Mouse (Mus musculus) left cerebral cortex, adult 8-10 months (tissue): Measurements from ENCODE around the gene Plpp1. TPM values are rescaled to one million over a fixed set of nuclear protein-coding genes. Genes with fewer than 3 reads are reported as not detected.

Experiments
- DNase-seq, 2 experiments: peaks; one replicate each; pipeline ENCODE4 v3.0.0; 2022; ENCODE audit warnings: low spot score in 2 of 2
- total RNA-seq, 4 experiments: library from RNA; stranded (reverse); gene quantifications; 2 replicates each; pipeline ENCODE4 v1.2.4; 2022

The Plpp1 gene
- 10 to 100 TPM; 28.5 to 32.2 (median 29.3) TPM for total RNA-seq

DNA sequence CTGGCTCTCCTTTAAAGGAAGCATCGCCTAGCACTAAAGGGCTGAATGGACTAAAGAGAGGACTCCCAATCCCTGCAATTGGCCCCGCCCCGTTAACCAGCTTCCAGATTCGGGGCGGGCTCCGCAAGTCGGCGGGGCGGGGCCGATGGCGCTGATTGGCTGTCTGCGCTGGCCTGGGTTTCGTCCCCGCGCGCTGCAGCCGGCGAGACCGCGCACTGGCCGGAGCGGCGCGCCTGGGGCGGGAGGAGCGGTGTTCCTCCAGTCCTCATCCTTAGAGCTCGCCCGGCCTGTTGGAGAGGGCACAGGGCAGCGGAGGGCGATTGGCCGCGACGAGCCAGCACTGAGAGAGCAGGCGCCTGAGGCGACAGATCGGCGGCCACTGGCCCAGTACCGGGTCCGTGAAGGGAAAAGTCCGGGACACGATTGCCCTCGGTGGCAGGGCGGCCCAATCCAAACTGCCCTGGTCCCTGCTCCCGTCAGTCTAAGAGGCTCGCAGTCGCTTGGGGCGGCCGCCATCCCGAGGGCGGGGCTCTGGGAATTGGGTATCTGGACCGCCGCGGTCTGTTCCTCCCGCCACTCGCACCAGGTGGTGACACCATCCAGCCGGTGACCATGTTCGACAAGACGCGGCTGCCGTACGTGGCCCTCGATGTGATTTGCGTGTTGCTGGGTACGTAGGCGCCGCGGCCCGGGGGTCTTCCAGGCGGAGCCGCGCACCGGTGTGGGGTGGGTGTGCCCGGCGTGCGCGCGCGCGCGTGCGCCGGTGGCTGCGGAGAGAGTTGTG is at the start of gene Plpp1:
Plpp1 (plus strand) TSS at position 196 of the 784 bp plus-strand sequence.
- peak; percentile 82 to 92 for DNase-seq

DNA sequence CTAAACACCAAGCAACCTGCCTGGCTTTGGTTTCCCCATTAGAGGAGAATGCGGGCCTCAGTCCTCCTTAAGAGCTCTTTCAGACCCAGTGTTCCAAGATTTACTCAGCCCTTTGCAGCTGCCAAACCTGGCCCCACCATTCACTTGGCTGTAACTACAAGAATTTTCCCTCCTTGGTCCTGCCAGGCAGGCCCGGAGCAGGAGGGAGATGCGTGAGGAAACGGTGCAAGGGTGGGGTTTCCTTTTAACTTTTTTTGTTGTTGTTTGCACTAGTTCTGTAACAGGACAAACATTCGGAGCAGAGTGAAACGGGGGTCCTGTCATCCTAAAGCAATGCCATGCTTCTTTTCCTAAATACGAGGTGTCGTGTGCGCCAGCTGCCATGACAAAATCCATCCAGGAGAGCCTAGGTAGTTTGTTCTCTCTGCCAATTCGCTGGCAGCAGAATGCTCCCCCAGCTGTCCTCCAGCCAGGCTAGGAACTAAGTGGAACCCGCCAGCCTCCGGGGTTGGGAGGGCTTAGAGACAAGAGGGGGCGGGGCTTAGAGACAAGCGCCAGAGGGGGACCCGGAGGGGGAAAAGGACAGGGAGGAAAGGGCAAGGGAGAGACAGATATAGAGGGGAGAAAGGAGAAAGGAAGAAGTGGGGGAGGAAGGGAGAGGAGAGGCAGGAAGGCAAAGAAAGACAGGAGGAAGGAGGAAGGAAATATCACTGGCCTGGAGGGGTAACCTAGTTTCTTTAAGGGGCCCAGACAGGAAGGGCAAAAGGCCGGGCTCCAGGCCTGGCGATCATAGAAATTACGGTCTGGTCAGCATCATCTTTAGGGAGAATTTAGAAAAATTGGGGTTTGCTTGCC is 48.9 kb upstream of the Plpp1 start:
- DNase-seq, result no peak

DNA sequence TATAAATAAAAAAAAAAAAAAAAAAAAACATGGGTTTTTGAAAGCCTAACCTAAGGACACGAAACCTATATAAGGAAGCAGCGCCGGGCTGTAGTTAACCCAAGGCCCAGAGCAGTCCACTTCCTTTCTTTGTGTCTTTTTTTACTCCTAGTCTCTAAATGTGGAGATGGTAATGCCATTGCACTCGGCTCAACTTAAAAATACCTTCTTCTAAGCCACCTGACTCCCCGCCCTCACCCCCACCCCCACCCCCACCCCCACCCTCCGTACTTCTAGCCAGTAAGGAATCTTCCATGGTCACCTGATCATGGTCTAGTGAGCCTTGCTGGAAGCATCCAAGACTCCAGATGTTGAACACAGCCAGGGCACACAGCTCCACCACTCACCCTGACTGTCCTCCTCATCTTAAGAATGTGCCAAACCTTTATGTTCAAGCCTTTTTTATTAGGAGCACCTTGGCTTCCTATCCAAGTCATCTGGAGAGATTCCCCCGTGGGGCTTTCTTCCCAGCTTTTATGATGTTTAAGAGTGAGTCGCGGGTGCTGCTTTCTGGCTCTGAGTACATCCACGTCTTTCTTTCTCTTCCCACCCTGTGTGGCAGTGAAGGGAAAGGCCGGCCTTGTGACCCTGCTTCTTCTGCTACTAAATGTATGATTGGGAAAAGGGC is 48.1 kb upstream of the Plpp1 start:
- no peak for DNase-seq

DNA sequence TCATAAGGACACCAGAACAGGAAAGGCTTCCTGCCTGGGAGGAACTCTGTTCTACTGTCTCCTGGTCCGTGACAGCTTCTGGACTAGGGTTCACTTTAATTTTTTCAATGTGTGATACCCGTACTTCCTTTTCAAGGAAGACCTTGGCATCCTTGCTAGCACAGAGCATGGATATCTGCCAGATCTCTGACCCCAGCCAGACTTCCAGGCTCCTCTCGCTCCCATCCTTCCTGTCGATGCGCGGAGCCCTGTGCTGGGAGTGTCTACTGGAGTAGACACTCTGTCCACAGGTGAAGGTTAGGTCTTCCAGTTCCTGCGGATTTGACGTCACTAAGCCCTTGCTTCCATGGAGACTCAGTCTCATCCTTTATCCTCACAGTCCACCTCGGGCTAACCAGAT is 47.1 kb upstream of the Plpp1 start:
- no peak for DNase-seq

DNA sequence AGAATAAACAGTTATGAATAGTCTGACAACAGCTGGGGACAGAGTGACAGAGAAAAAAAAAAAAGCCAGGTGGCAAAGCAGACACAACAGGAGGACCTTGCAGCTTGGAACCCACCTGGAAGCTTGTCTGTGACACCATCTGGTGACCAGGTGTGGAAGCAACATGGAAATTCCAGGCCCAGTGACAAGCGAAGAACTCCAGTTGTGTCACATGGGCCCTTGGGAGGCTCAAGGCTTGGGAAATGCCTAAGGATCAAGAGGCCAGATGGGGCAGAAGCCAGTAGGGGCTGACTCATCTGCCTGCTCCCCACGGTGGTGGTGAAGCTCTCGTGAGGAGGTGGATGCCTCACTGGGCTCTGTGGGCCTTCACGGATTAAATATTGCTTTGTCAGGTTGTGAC is 45.7 kb upstream of the Plpp1 start:
- DNase-seq, result no peak

DNA sequence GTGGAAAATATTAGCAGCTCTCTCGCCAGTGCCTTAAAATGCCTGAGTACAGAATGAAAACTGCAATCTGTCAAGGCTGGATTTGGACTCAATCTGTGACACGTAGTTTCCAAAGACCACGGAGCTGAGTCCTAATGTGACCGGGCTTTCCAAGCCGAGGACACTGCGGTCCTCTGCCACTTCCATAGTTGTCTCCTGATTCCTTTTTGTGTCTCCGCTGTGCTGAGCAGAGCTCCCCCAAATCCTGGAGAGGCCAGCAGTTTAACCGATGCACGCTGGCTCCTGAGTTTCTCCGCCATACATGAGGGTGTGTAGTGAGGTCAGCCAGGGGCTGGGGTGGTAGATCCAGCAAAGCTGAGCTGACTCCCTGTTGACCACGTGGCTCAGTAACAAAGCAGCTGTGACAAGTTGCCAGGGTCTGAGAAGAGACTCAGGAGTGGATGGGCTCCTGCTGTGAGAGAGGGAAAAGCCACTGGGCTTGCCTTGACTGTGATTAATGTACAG is 45.0 kb upstream of the Plpp1 start:
- no peak for DNase-seq

DNA sequence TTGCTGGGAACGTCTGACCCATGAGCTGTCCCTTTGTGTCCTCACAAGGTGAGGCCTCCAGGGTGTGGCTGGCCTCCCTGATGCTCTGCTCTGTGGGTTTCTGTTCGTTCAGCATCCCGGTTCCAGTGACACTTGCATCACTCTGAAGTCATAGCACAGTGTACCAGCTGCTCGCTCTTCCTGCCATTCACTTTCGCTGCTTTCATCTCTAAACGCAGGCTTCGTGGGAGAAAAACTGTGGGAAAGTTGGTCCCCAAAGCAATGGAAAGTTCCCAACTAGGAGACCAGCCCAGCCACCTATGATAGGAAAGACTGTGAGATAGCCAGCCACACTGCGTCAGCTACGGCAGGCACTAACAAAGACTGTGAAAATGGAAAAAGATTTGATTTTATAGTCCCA is 43.2 kb upstream of the Plpp1 start:
- no peak for DNase-seq

DNA sequence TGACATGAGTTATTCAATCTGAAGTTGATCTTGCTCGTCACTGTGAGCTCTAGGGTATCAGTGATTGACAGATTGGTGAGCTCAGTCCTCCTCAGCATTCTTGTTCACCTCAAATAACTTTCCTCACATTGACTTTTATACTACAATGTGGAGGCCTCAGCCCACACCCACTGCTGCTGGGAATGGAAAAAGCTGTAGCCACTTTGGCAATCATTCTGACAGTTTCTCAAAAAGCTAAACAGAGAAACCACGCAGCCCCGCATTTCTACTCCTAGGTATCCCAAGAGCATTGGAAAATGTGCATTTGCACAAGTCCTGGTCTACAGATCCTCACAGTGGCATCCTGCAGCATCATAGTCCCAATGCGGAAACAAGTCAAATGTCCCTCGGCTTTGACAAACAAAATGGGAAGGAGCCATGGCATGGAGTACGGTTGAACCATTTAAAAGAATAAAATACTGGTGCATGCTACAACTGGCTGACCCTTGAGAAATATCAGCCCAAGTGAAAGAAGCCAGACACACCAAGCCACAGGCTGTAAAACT is 42.0 kb upstream of the Plpp1 start:
- DNase-seq, result no peak

DNA sequence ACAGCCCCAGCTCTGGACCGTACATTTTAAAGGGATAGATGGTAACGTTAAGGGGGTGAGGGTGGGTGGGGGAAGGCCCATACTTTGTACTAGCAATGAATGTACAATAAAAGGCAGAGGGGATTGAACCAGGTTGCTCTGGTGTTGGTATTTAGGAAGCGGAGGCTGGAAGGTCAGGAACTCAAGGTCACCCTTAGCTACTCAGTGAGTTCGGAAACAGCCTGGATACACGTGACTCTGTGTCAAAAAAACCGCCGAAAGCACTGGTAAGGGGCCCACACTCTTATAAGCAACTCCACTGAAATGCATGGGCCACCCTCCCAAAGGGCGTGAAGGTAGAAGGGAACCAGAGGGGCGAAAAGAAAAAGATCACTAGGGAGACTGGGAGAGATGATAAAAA is 41.2 kb upstream of the Plpp1 start:
- DNase-seq, result no peak

DNA sequence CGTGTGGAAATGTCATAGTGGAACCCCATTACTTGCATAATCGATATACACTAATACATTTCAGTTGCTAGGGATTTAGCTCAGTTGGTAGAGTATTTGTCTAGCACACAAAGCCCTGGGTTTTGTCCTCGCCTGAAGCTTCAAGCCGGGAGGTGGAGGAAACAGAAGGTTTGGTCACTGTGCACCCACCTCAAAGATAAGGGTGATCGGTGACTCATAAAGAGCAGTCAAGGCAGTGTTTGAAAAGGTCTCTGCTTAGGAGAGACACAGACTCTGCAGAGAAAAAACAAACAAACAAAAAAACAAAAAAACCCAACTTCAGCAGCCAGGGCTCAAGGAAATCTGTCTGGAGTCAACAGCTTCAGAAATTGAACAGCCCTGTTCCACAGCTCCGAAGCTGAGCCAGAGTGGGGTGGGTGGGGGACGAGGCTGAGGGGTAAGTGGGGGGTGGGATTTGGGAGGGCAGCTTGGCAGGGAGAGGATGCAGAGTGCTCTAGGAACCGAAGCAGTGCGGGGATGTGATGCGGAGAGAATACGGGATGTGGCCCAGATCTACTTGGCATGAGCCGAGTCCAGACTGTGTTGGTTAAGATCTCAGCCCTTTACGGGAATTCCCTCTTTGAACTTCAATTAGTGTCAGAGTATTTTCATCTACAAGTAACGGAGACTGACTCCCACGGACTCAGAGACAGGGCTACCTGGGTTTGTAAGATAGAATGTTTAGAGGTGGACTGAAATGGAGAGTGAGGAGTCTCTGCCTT is 40.6 kb upstream of the Plpp1 start:
- no peak for DNase-seq

DNA sequence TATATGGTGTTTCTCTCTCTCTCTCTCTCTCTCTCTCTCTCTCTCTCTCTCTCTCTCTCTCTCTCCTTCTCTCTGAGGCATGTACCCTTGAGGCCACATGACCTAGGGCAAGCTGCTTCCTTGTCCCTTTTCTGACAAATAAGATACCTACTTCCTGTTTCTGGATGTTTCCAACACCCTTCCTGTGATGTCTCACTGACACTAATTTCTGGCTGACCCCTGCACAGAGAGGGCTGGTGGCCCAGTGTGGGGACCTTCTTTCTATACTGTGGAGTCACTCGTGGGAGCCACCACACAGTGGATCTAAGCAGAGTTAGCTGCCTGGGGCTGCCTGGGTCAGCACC is 40.1 kb upstream of the Plpp1 start:
- DNase-seq, result no peak

DNA sequence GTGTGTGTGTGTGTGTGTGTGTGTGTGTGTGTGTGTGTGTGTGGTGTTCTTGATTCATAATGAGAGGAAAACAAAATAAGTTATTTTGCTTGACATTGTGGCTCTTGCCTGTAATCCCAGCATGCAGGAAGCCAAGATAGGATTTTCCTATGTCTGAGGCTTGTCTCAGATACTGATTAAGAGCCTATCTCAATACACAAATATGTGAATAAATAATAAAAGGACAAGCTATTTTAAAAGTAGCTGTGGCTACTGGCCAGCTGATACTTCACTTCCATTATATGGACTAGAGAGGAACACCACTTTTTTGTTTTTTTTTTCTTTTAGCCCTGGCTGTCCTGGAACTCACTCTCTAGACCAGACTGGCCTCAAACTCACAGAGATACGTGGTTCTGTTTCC is 38.8 kb upstream of the Plpp1 start:
- no peak for DNase-seq

DNA sequence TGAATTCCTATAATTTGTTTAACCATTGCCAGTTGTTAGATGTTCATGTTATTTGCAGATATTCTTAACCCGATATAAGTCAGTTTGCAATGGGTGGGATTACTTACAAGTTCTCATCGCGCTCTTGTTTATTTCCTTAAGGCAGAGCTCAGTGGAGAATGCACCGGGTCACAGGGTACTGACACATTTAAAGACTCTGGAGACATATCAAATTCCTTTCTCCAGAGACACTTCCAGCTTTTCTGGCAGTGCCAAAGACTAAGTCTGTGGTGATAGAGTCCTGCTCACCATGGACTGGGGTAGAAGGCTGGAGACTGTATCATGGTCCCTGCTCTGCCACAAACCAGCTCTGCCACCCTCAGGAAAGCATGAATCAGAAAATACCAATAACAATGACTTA is 38.0 kb upstream of the Plpp1 start:
- no peak for DNase-seq

DNA sequence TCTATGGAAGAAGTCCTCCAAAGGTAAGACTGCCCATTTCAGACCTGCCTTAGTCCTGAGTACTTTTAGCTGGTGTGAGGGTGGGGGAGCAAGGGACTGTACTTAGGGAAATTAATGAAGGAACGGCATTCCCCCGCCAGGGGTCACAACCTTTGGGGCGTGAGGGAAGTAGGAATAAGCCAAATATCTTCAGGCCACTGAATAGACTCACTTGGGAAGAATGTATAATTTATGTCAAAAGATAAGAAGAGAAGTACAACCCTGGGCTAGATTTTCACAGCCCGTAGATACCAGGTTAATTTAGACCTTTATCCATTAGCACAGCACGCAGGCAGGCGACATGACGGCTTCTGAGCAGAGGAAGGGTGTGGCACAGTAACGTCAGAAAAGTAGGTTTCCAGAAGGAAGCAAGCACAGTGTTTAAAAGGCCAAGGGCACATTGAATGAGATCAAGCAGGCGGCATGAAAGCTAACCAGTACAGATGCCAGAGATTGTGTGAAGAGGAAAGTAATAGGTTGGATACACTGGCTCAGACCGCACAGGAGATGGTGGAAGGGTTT is 37.0 kb upstream of the Plpp1 start:
- no peak for DNase-seq

DNA sequence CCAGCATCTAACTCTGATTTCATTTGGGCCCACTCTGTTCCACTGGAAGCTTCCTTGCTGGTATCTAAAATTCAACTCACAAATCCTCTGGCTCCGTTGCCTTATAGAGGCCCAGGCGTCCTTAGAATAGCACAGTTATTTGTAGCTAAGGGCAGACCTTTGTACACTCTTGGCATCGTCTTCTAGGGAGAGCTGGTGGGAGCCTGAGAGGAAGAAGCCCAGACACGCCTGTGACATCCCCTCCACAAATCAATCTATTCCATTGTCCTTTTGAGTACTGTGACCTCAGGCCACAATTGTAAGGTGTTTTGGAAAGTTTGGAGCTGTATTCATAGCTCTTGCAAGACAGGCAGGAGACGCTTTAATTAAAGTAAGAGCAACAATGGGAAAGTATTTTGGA is 36.0 kb upstream of the Plpp1 start:
- no peak for DNase-seq

DNA sequence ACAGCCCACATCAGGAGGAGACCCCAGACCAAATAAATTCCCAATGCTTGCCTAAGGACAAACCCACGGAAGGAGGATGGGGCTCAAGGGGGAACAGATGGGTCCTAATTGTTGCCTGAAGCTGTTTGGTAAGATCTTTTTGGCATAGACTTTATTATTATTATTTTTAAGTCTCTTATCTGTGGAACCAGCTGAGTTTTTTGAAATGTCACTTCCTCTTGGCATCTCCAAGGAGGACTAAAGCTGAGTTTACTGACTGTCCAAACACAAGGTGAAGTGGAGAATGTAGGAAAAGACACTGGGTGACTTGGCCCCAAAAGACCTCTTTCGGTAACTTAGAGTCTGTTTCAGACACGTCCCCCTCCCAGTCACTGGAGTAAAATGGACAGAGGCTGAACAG is 34.9 kb upstream of the Plpp1 start:
- no peak for DNase-seq

DNA sequence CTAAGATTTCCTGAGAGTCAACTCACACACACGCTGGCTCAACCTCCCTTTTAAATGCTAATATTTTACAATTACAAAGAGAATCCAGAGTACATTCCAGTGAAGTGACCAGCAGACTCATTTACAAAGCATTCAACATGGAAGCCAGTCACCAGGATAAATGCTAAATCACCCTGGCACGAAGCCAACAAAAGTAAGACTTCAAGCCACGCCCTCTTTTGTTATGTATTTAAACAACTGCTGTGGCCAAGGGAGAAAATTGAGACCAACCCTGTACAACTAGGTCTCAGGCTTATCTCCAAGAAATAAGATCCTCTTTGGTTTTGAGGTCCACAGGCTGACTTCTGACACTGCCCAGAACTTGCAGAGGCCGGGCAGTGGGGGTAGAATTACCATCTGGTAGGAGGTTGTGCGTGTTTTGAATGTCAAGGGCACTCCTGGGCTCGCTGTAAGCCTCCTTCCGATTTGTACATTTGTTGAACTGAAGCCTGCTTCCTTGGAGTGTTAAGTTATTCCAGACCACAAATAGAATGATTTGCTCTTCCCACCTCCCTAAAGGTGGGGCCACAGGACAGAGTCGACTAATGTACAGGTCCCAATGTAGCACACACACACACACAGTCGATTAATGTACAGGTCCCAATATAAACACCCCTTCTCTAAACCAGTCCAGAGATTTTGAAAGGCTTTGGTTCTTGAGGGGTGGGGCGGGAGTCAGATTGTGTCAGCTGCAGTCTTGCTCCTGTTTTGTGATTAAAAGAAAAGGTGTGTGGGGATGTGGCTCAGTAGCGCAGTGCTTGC is 29.9 kb upstream of the Plpp1 start:
- DNase-seq, result no peak

DNA sequence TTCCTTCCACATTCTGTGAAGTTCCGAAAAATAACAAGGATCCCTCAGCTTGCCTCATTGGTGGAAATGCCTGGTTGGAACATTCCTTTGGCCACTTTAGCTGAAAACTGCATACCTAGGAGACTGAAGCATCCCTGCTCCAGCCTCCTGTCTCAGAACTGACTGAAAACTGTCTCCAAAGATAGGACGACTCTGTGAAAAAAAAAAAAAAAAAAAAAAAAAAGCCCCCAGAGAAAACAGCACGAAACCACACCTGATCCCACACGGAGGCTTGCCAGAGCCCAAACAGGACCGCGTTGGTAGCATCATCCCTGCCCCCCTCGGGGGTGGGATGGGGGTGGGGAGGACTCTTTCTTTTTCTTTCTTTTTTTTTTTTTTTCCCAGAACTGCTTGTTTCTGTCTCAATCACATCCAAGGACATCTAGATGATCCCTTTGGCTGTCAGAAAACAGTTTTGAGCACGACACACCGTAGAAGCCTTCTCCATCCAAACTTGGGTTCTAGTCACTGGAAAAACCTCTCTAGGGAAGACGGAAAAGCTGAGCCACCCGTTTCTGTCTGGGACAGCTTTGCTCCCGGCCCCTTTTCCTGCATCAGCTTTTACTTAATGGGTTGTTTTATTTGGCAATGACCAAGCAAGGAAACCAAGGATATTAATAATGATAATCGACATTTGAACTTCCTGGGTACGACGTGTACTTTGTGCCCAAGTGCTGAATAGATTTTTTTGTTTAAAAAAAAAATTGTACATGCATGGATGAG is 29.0 kb upstream of the Plpp1 start:
- DNase-seq, result no peak

DNA sequence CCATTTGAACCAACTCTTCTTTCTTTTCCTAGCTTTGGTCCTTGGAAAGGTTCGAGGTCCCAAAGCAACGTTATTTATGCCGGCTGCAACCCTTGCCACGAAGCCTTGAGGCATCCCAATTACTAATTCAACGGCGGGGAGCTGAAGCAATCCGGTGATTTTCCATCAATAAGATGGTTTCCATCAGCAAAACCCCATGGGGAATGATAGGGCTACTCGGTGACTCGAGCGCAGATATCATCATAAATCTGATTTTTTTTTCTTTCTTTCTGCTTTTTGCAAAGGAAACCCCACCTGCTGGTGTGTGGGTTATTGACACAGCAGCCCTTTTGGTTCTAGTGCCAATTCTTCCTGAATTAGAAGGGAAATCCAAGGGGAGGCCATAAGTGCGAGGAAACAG is 28.3 kb upstream of the Plpp1 start:
- DNase-seq, result no peak
